Mouse (Mus musculus): Measurements from ENCODE around the gene Hsdl1. TPM values are rescaled to one million over a fixed set of nuclear protein-coding genes. Genes with fewer than 3 reads are reported as not detected.

Gene Hsdl1
- polyA plus RNA-seq, 1 experiment = 20.9 TPM

DNA sequence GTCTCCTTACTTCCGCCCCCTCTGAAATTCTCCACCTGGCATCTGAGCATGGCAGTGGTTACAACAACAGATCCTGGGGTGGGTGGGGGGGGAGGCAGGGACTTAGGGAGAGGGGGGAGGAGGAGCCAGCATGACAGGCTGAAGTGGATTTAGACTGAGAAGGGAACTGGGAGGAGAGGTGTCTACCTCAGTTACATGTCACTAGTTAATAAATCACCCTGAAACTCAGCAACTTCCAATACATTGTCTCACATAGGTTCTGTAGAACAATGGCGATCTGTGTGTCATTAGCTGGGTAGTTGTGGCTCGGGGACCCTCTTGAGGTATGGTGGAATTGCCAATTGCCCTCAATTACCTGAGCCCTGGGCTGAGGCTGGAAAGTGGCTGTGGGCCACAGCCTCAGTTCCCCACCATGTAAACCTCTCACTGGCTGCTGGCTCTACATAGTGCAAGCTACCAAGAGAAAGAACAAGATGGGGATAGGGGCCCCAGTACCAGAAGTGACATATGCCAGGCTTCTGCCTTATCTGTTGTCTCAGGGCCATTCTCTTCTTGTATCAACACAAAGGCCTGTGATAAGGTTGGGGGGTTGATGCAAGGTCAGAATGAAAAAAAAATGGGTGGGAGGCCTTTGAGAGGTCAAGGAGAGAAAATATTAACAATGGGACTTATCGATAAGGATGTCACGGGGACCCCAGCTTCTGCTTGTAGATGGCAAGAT, 5.6 kb upstream of the Hsdl1 start:
- peak overlapping the region; percentile 5; the same call in 1 of the 2 replicates for H3K27ac ChIP-seq (ENCODE audit: insufficient read depth, low read depth, low read length)
- 57% methylated on average over 5 of the region's 5 CpGs for WGBS

DNA sequence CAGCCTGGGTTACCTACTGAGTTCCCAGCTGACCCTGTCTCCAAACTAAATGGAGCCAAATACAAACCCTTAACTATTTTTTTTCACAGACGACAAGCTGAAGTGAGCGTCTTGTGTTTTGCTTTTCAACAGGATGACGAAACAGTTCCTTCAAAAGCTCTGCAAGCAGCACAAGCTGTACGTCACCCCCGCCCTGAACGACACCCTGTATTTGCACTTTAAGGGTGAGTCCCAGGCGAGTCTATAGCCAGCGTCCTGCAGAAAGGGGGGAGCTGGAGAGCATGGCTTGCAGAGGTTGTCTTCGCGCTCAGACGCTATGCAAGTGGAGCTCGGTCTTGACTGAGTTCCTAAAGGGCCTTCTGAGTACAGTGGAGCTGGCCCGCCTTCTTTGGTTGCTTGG, 4.1 kb upstream of the Hsdl1 start:
- H3K4me1 ChIP-seq (ENCODE audit: control insufficient read depth, insufficient read depth, insufficient read length, low read length) = peaks cover 21% of the 10 kb centered on the region
- H3K4me3 ChIP-seq (ENCODE audit: low read depth, low read length) = no peak overlapping the region
- H3K27ac ChIP-seq (ENCODE audit: insufficient read depth, low read depth, low read length) = peak overlapping the region; percentile 89
- H3K36me3 ChIP-seq (ENCODE audit: control insufficient read depth, insufficient read depth, low read length) = no peaks in the 10 kb centered on the region
- TF ChIP-seq POLR2A (IDR thresholded peaks at IDR 0.05; ENCODE audit: low read depth, low read length) = no peak
- no peak for TF ChIP-seq CTCF (IDR thresholded peaks at IDR 0.05; ENCODE audit: extremely low read depth, insufficient read length, insufficient replicate concordance, low read depth, low read length)
- H3K27me3 ChIP-seq (ENCODE audit: control insufficient read depth, insufficient read depth, low read length) = no peaks in the 10 kb centered on the region
- 50% methylated on average over 13 of the region's 13 CpGs for WGBS

More for the DNA sequence above, 5.6 kb upstream of the Hsdl1 start:
- Histone ChIP-seq H3K4me1 (ENCODE audit: control insufficient read depth, insufficient read depth, insufficient read length, low read length) (peaks cover 21% of the 10 kb centered on the region), H3K36me3 (ENCODE audit: control insufficient read depth, insufficient read depth, low read length) (no peaks in the 10 kb centered on the region), H3K27me3 (ENCODE audit: control insufficient read depth, insufficient read depth, low read length) (no peaks in the 10 kb centered on the region), H3K4me3 (ENCODE audit: low read depth, low read length) (no peak overlapping the region)
- TF ChIP-seq POLR2A (IDR thresholded peaks at IDR 0.05; ENCODE audit: low read depth, low read length) = no peak
- no peak for TF ChIP-seq CTCF (IDR thresholded peaks at IDR 0.05; ENCODE audit: extremely low read depth, insufficient read length, insufficient replicate concordance, low read depth, low read length)

GRCm38 (mm10) chr8:119575366-119575726, 363 bp upstream of the Hsdl1 start:
- WGBS = 2% methylated on average over 16 of the region's 16 CpGs
- no peak overlapping the region for H3K27ac ChIP-seq (ENCODE audit: insufficient read depth, low read depth, low read length)
- TF ChIP-seq CTCF (IDR thresholded peaks at IDR 0.05; ENCODE audit: extremely low read depth, insufficient read length, insufficient replicate concordance, low read depth, low read length) (no peak), POLR2A (IDR thresholded peaks at IDR 0.05; ENCODE audit: low read depth, low read length) (no peak)

DNA sequence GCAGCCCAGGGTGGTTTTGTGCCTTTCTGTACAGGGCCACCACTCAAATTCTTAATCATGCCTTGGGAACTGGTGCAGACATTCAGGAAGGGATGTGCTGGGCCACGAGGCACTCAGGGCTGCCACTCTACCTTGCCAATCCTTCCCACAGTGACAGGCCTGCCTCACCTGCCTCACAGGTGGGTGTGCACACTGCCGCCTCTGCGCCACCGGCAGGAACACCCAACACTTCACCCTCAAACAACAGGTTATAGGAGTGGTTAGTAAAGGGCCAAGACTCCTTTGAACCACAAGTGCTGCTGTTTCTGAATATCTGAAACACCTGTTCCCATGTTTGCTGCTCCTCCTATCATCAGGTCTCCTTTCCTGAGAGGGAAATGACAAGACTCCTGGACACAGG, 2.6 kb downstream of the Hsdl1 start:
- Histone ChIP-seq H3K27ac (ENCODE audit: insufficient read depth, low read depth, low read length) (0 out of 2 replicates have a peak overlapping the region, but pooled peaks have one; percentile 0), H3K27me3 (ENCODE audit: control insufficient read depth, insufficient read depth, low read length) (no peaks in the 10 kb centered on the region), H3K4me1 (ENCODE audit: control insufficient read depth, insufficient read depth, insufficient read length, low read length) (peaks cover 5% of the 10 kb centered on the region), H3K36me3 (ENCODE audit: control insufficient read depth, insufficient read depth, low read length) (peaks cover 6% of the 10 kb centered on the region; the same call in 1 of the 2 replicates), H3K4me3 (ENCODE audit: low read depth, low read length) (peak overlapping the region; percentile 11; the same call in 1 of the 2 replicates)
- 37% methylated on average over 4 of the region's 4 CpGs for WGBS
- TF ChIP-seq CTCF (IDR thresholded peaks at IDR 0.05; ENCODE audit: extremely low read depth, insufficient read length, insufficient replicate concordance, low read depth, low read length) (no peak), POLR2A (IDR thresholded peaks at IDR 0.05; ENCODE audit: low read depth, low read length) (no peak)

More at GRCm38 (mm10) chr8:119575366-119575726, 363 bp upstream of the Hsdl1 start:
- H3K4me3 ChIP-seq (ENCODE audit: low read depth, low read length) = peak overlapping the region; percentile 89
- peaks cover 23% of the 10 kb centered on the region for H3K4me1 ChIP-seq (ENCODE audit: control insufficient read depth, insufficient read depth, insufficient read length, low read length)
- 0 out of 2 replicates have a peak, but pooled peaks cover 2% of the 10 kb centered on the region for H3K36me3 ChIP-seq (ENCODE audit: control insufficient read depth, insufficient read depth, low read length)
- H3K27me3 ChIP-seq (ENCODE audit: control insufficient read depth, insufficient read depth, low read length) = no peaks in the 10 kb centered on the region

GRCm38 (mm10) chr8:119571135-119571534, 3.8 kb downstream of the Hsdl1 start:
- H3K27me3 ChIP-seq (ENCODE audit: control insufficient read depth, insufficient read depth, low read length) = no peaks in the 10 kb centered on the region
- peaks cover 5% of the 10 kb centered on the region for H3K4me1 ChIP-seq (ENCODE audit: control insufficient read depth, insufficient read depth, insufficient read length, low read length)
- H3K27ac ChIP-seq (ENCODE audit: insufficient read depth, low read depth, low read length) = no peak overlapping the region
- H3K36me3 ChIP-seq (ENCODE audit: control insufficient read depth, insufficient read depth, low read length) = peaks cover 11% of the 10 kb centered on the region
- H3K4me3 ChIP-seq (ENCODE audit: low read depth, low read length) = no peak overlapping the region
- TF ChIP-seq CTCF (IDR thresholded peaks at IDR 0.05; ENCODE audit: extremely low read depth, insufficient read length, insufficient replicate concordance, low read depth, low read length) (no peak), POLR2A (IDR thresholded peaks at IDR 0.05; ENCODE audit: low read depth, low read length) (no peak)
- 74% methylated on average over 6 of the region's 6 CpGs for WGBS

DNA sequence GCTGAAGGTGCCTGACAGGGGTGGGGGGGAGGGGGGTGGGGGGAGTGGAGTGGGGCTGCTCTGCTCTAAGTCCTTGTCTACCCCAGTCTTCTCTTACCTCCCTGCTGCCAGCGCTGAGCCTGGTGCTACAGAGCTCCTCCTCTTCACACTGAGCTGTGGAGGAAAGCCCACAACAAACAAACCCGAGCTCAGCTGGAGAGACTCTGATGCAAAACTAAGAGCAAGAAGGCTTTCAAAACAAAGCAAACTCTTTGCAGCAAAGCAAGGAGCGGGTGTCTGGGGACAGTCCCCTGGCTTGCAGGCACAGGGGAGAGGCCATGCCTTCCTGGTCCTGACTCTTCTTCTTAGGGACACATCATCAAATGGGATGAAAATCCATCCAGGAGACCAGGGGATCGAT, 5.1 kb downstream of the Hsdl1 start:
- Histone ChIP-seq H3K36me3 (ENCODE audit: control insufficient read depth, insufficient read depth, low read length) (peaks cover 23% of the 10 kb centered on the region), H3K27ac (ENCODE audit: insufficient read depth, low read depth, low read length) (no peak overlapping the region), H3K4me1 (ENCODE audit: control insufficient read depth, insufficient read depth, insufficient read length, low read length) (peaks cover 5% of the 10 kb centered on the region), H3K4me3 (ENCODE audit: low read depth, low read length) (no peak overlapping the region), H3K27me3 (ENCODE audit: control insufficient read depth, insufficient read depth, low read length) (no peaks in the 10 kb centered on the region)
- TF ChIP-seq CTCF (IDR thresholded peaks at IDR 0.05; ENCODE audit: extremely low read depth, insufficient read length, insufficient replicate concordance, low read depth, low read length) = no peak
- TF ChIP-seq POLR2A (IDR thresholded peaks at IDR 0.05; ENCODE audit: low read depth, low read length) = no peak
- 79% methylated on average over 4 of the region's 4 CpGs for WGBS

GRCm38 (mm10) chr8:119568951-119569350, 6.0 kb downstream of the Hsdl1 start:
- Histone ChIP-seq H3K27me3 (ENCODE audit: control insufficient read depth, insufficient read depth, low read length) (no peaks in the 10 kb centered on the region), H3K4me1 (ENCODE audit: control insufficient read depth, insufficient read depth, insufficient read length, low read length) (peaks cover 5% of the 10 kb centered on the region), H3K4me3 (ENCODE audit: low read depth, low read length) (no peak overlapping the region), H3K27ac (ENCODE audit: insufficient read depth, low read depth, low read length) (no peak overlapping the region), H3K36me3 (ENCODE audit: control insufficient read depth, insufficient read depth, low read length) (peaks cover 31% of the 10 kb centered on the region)
- no peak for TF ChIP-seq CTCF (IDR thresholded peaks at IDR 0.05; ENCODE audit: extremely low read depth, insufficient read length, insufficient replicate concordance, low read depth, low read length)
- TF ChIP-seq POLR2A (IDR thresholded peaks at IDR 0.05; ENCODE audit: low read depth, low read length) = no peak
- WGBS = 88% methylated on average over 7 of the region's 7 CpGs

Measured in small intestine, adult 2 months (tissue).